ENCODE assay signal across 9 mouse cellular contexts in the genomic region with DNA sequence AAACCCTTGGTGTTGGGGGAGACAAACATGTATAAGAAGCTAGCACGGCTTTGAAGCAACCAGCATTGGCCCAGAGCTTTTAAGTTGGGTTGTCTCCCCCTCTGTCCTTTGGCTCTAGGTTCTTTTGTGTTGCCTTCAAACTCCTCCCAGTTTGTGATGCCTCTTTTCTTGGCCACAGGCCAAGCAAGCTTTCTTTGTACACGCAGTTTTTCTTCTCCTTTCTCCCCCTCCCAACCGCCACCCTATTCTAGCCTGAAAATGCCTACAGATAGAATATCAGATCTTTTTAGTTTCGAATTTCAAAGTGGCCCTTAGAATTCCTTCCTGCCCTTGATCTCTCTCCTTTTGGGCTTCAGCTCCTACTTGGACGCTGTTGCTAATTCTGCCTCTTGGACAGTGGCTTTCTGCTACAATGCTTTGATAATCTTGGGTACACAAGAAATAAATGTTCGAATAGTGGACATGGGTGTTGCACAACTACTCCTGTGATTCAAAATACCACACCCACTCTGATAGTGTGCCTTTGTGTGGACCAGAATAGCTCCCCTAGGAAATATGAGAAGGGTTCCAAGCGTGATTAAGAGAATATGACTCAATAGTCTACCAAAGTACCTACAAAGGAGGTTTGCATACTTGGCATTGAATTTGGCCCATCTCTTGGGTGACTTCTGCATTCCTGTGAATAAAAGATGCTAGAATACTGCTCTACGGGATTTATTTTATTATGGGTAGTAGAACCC.
DNase-seq lines count a peak whose midpoint lies in the region; ATAC-seq and TF ChIP-seq lines count a peak whose summit lies in the region.
"Had no signal": no experiment of that assay in that cellular context is flagged by ENCODE, and none has a peak within 500 bp of the region (broad histone marks: within the 10 kb centered on the region; RNA-seq: fewer than 3 reads in every experiment).

No protein-coding gene starts in this region.

- H3K27me3 ChIP-seq in limb, embryonic 14.5 days (ENCODE audit: control insufficient read depth, insufficient read depth, low read length) = no peaks in the 10 kb centered on the region
- no peaks in the 10 kb centered on the region for H3K27me3 ChIP-seq in limb, embryonic 10.5 days (ENCODE audit: low read depth, poor library complexity, severe bottlenecking)
- no peaks in the 10 kb centered on the region for H3K27me3 ChIP-seq in embryonic facial prominence, embryonic 11.5 days (ENCODE audit: control insufficient read depth, insufficient read depth, low read length)
- H3K27me3 ChIP-seq in hindbrain, embryonic 13.5 days = no peaks in the 10 kb centered on the region

- H3K36me3 ChIP-seq in limb, embryonic 14.5 days (ENCODE audit: control insufficient read depth, insufficient read depth, low read length) = no peaks in the 10 kb centered on the region
- no peaks in the 10 kb centered on the region for H3K36me3 ChIP-seq in limb, embryonic 10.5 days
- H3K36me3 ChIP-seq in embryonic facial prominence, embryonic 11.5 days (replicated peaks; ENCODE audit: control insufficient read depth, insufficient read depth, low read depth, low read length) = no peaks in the 10 kb centered on the region
- no peaks in the 10 kb centered on the region for H3K36me3 ChIP-seq in hindbrain, embryonic 13.5 days

- H3K27ac ChIP-seq in limb, embryonic 14.5 days (replicated peaks; ENCODE audit: low read depth, low read length) = no peak overlapping the region
- no peak overlapping the region for H3K27ac ChIP-seq in limb, embryonic 10.5 days
- H3K27ac ChIP-seq in embryonic facial prominence, embryonic 11.5 days (replicated peaks; ENCODE audit: low read depth, low read length) = no peak overlapping the region
- peak overlapping the region; percentile 56 for H3K27ac ChIP-seq in hindbrain, embryonic 13.5 days

- no peaks in the 10 kb centered on the region for H3K9me3 ChIP-seq in limb, embryonic 14.5 days (ENCODE audit: control insufficient read depth, low read length)
- no peaks in the 10 kb centered on the region for H3K9me3 ChIP-seq in limb, embryonic 10.5 days (replicated peaks)
- H3K9me3 ChIP-seq in embryonic facial prominence, embryonic 11.5 days (replicated peaks; ENCODE audit: control insufficient read depth, low read length) = no peaks in the 10 kb centered on the region
- no peaks in the 10 kb centered on the region; the same call in 1 of the 2 replicates for H3K9me3 ChIP-seq in hindbrain, embryonic 13.5 days

- no peak for TF ChIP-seq POLR2A in limb, embryonic 14.5 days (IDR thresholded peaks at IDR 0.05; ENCODE audit: borderline replicate concordance, extremely low read depth, insufficient read depth, insufficient read length)

- H3K4me1 ChIP-seq in limb, embryonic 14.5 days (ENCODE audit: control insufficient read depth, insufficient read depth, low read length) = peaks cover 7% of the 10 kb centered on the region
- peaks cover 16% of the 10 kb centered on the region for H3K4me1 ChIP-seq in limb, embryonic 10.5 days
- no peaks in the 10 kb centered on the region for H3K4me1 ChIP-seq in embryonic facial prominence, embryonic 11.5 days (ENCODE audit: control insufficient read depth, insufficient read depth, low read length)
- peaks cover 18% of the 10 kb centered on the region for H3K4me1 ChIP-seq in hindbrain, embryonic 13.5 days (replicated peaks)

- H3K4me3 ChIP-seq in limb, embryonic 14.5 days (replicated peaks; ENCODE audit: low read length) = no peak overlapping the region
- H3K4me3 ChIP-seq in limb, embryonic 10.5 days = no peak overlapping the region
- no peak overlapping the region for H3K4me3 ChIP-seq in embryonic facial prominence, embryonic 11.5 days (ENCODE audit: low read depth, low read length)
- H3K4me3 ChIP-seq in hindbrain, embryonic 13.5 days = no peak overlapping the region

- DNase-seq in limb, embryonic 14.5 days (ENCODE audit: low spot score) = peak; percentile 11
- no peak for DNase-seq in limb, embryonic 10.5 days (ENCODE audit: low spot score)
- DNase-seq in Muller cell, postnatal 12 days (ENCODE audit: inconsistent ontology term) = peak; percentile 68
- DNase-seq in embryonic facial prominence, embryonic 11.5 days (ENCODE audit: low spot score) = peak; percentile 31
- DNase-seq in kidney, adult 11 months = no peak
- no peak for DNase-seq in natural killer cell, adult 2 months (ENCODE audit: low spot score in 2 of 2)
- no peak for DNase-seq in gastrocnemius, adult 18-20 months (ENCODE audit: low spot score)
- DNase-seq: gastrocnemius, postnatal 25 days had no signal

- H3K9ac ChIP-seq in limb, embryonic 14.5 days (ENCODE audit: low read depth, low read length, severe bottlenecking) = no peak overlapping the region
- H3K9ac ChIP-seq in embryonic facial prominence, embryonic 11.5 days (replicated peaks; ENCODE audit: low read length) = no peak overlapping the region
- no peak overlapping the region for H3K9ac ChIP-seq in hindbrain, embryonic 13.5 days

- 54% methylated on average over 8 of the region's 8 CpGs for WGBS in limb, embryonic 14.5 days
- WGBS in limb, embryonic 10.5 days = 70% methylated on average over 8 of the region's 8 CpGs
- WGBS in embryonic facial prominence, embryonic 11.5 days = 56% methylated on average over 8 of the region's 8 CpGs
- 55% methylated on average over 8 of the region's 8 CpGs for WGBS in hindbrain, embryonic 13.5 days

- ATAC-seq in limb, embryonic 14.5 days (ENCODE audit: low FRiP score, low read depth) = no peak
- no peak for ATAC-seq in embryonic facial prominence, embryonic 11.5 days (replicated peaks; ENCODE audit: insufficient number of reproducible peaks, low FRiP score, low TSS enrichment, low read depth)
- peak; percentile 26; the same call in 1 of the 2 replicates for ATAC-seq in hindbrain, embryonic 13.5 days (ENCODE audit: low FRiP score)

- no peak overlapping the region for H3K4me2 ChIP-seq in limb, embryonic 14.5 days (replicated peaks; ENCODE audit: low read depth, low read length, severe bottlenecking)
- H3K4me2 ChIP-seq in embryonic facial prominence, embryonic 11.5 days (ENCODE audit: low read depth, low read length) = no peak overlapping the region
- no peak overlapping the region for H3K4me2 ChIP-seq in hindbrain, embryonic 13.5 days

Comparison
In these comparisons a context has a peak if more than half of its experiments do, and no peak if none do; other contexts are left out.
1. DNase-seq: peak in limb, embryonic 14.5 days (single experiment), Muller cell, postnatal 12 days (single experiment) and embryonic facial prominence, embryonic 11.5 days (single experiment); none in limb, embryonic 10.5 days (single experiment), kidney, adult 11 months (single experiment), natural killer cell, adult 2 months (0 of 2) and gastrocnemius, adult 18-20 months (single experiment).